In genomic region chr10:107271321-107272130, GRCm38 (mm10) we compare ENCODE assay signal across 9 mouse cellular contexts. TPM values are rescaled to one million over a fixed set of nuclear protein-coding genes. Genes with fewer than 3 reads are reported as not detected.
DNase-seq lines count a peak whose midpoint lies in the region; ATAC-seq lines count a peak whose summit lies in the region.
"Had no signal": no experiment of that assay in that cellular context is flagged by ENCODE, and none has a peak within 500 bp of the region (broad histone marks: within the 10 kb centered on the region; RNA-seq: fewer than 3 reads in every experiment).

Gene Lin7a (plus strand): TSS chr10:107271686.

- DNase-seq in neural tube, embryonic 11.5 days (ENCODE audit: low spot score), result peak; percentile 59
- no peak for DNase-seq in neural tube, embryonic 10.5 days (ENCODE audit: extremely low spot score, low spot score)
- DNase-seq in embryonic facial prominence, embryonic 10.5 days (ENCODE audit: low spot score), result peak; percentile 67
- no peak for DNase-seq in hindbrain, embryonic 11.5 days (ENCODE audit: low spot score)
- peak in 1 of 2 experiments; percentile 18 for DNase-seq in left cerebral cortex, adult 8-10 months (ENCODE audit: low spot score in 2 of 2)
- peak; percentile 2 for DNase-seq in urinary bladder, postnatal 14 days (ENCODE audit: low spot score)
- no peak for DNase-seq in c-Kit-positive CD71-positive TER-119-positive erythroid progenitor cells, embryonic 14.5 days (ENCODE audit: low spot score)

- H3K27ac ChIP-seq in neural tube, embryonic 11.5 days (ENCODE audit: low read depth, low read length), result peak within 1 kb of the TSS; percentile 69
- peak within 1 kb of the TSS; percentile 76 for H3K27ac ChIP-seq in embryonic facial prominence, embryonic 10.5 days (replicated peaks)
- H3K27ac ChIP-seq in hindbrain, embryonic 11.5 days (ENCODE audit: low read depth, low read length), result peak within 1 kb of the TSS; percentile 72
- H3K27ac ChIP-seq in midbrain, embryonic 15.5 days, result peak within 1 kb of the TSS; percentile 90

- H3K4me1 ChIP-seq in neural tube, embryonic 11.5 days (ENCODE audit: control insufficient read depth, insufficient read depth, low read length), result no peaks in the 10 kb centered on the region
- H3K4me1 ChIP-seq in embryonic facial prominence, embryonic 10.5 days, result peaks cover 13% of the 10 kb centered on the region; the same call in 1 of the 2 replicates
- H3K4me1 ChIP-seq in hindbrain, embryonic 11.5 days (replicated peaks; ENCODE audit: control insufficient read depth, insufficient read depth, low read length), result no peaks in the 10 kb centered on the region
- H3K4me1 ChIP-seq in midbrain, embryonic 15.5 days, result peaks cover 14% of the 10 kb centered on the region

- no peaks in the 10 kb centered on the region for H3K9me3 ChIP-seq in neural tube, embryonic 11.5 days (ENCODE audit: control insufficient read depth, low read length)
- H3K9me3 ChIP-seq in embryonic facial prominence, embryonic 10.5 days, result no peaks in the 10 kb centered on the region
- no peaks in the 10 kb centered on the region for H3K9me3 ChIP-seq in hindbrain, embryonic 11.5 days (ENCODE audit: control insufficient read depth, low read length)
- no peaks in the 10 kb centered on the region for H3K9me3 ChIP-seq in midbrain, embryonic 15.5 days

- ATAC-seq in neural tube, embryonic 11.5 days (ENCODE audit: insufficient read depth, low FRiP score, low TSS enrichment), result peak; percentile 76
- peak; percentile 81 for ATAC-seq in hindbrain, embryonic 11.5 days (ENCODE audit: low FRiP score)
- ATAC-seq in midbrain, embryonic 15.5 days (replicated peaks), result peak; percentile 85

- H3K4me3 ChIP-seq in neural tube, embryonic 11.5 days (ENCODE audit: low read depth, low read length), result peak within 1 kb of the TSS; percentile 61
- peak within 1 kb of the TSS; percentile 79 for H3K4me3 ChIP-seq in embryonic facial prominence, embryonic 10.5 days
- peak within 1 kb of the TSS; percentile 73 for H3K4me3 ChIP-seq in hindbrain, embryonic 11.5 days (ENCODE audit: low read depth, low read length)
- peak within 1 kb of the TSS; percentile 88 for H3K4me3 ChIP-seq in midbrain, embryonic 15.5 days

- 2% methylated on average over 37 of the region's 38 CpGs for WGBS in neural tube, embryonic 11.5 days
- WGBS in embryonic facial prominence, embryonic 10.5 days, result 2% methylated on average over 38 of the region's 38 CpGs
- WGBS in hindbrain, embryonic 11.5 days, result 2% methylated on average over 36 of the region's 38 CpGs
- 1% methylated on average over 34 of the region's 38 CpGs for WGBS in midbrain, embryonic 15.5 days

- peak within 1 kb of the TSS; percentile 69 for H3K4me2 ChIP-seq in neural tube, embryonic 11.5 days (ENCODE audit: low read depth)
- peak within 1 kb of the TSS; percentile 92 for H3K4me2 ChIP-seq in hindbrain, embryonic 11.5 days (replicated peaks; ENCODE audit: low read depth, low read length)
- peak within 1 kb of the TSS; percentile 81 for H3K4me2 ChIP-seq in midbrain, embryonic 15.5 days

- peak within 1 kb of the TSS; percentile 64 for H3K9ac ChIP-seq in neural tube, embryonic 11.5 days (ENCODE audit: low read length)
- peak within 1 kb of the TSS; percentile 85 for H3K9ac ChIP-seq in hindbrain, embryonic 11.5 days (ENCODE audit: low read depth, low read length)
- peak within 1 kb of the TSS; percentile 86 for H3K9ac ChIP-seq in midbrain, embryonic 15.5 days

- H3K27me3 ChIP-seq in neural tube, embryonic 11.5 days (ENCODE audit: control insufficient read depth, insufficient read depth, low read length), result 0 out of 2 replicates have a peak, but pooled peaks cover 2% of the 10 kb centered on the region
- peaks cover 51% of the 10 kb centered on the region for H3K27me3 ChIP-seq in embryonic facial prominence, embryonic 10.5 days (replicated peaks; ENCODE audit: low read depth, poor library complexity, severe bottlenecking)
- H3K27me3 ChIP-seq in hindbrain, embryonic 11.5 days (ENCODE audit: control insufficient read depth, insufficient read depth, low read length), result peaks cover 4% of the 10 kb centered on the region; the same call in 1 of the 2 replicates
- no peaks in the 10 kb centered on the region for H3K27me3 ChIP-seq in midbrain, embryonic 15.5 days (replicated peaks)

- no peaks in the 10 kb centered on the region for H3K36me3 ChIP-seq in neural tube, embryonic 11.5 days (ENCODE audit: control insufficient read depth, insufficient read depth, low read length)
- no peaks in the 10 kb centered on the region for H3K36me3 ChIP-seq in embryonic facial prominence, embryonic 10.5 days (replicated peaks)
- no peaks in the 10 kb centered on the region for H3K36me3 ChIP-seq in hindbrain, embryonic 11.5 days (ENCODE audit: control insufficient read depth, insufficient read depth, low read length)
- H3K36me3 ChIP-seq in midbrain, embryonic 15.5 days (replicated peaks), result no peaks in the 10 kb centered on the region

RNA-seq across cellular contexts. Expression of gene Lin7a, which starts in this region (rescaled TPM):
- 24.0 and 26.1 TPM in 2 replicates for polyA plus RNA-seq in neural tube, embryonic 11.5 days (2014; fragmentation: Nextera tagmentation; extraction: Ambion mirVana)
- polyA plus RNA-seq in embryonic facial prominence, embryonic 10.5 days (2016; fragmentation: Nextera tagmentation; extraction: Ambion mirVana), result 1.4 and 2.0 TPM in 2 replicates
- 22.7 and 25.9 TPM in 2 replicates for polyA plus RNA-seq in hindbrain, embryonic 11.5 days (2014; fragmentation: Nextera tagmentation; extraction: Ambion mirVana)
- total RNA-seq in left cerebral cortex, adult 8-10 months (2022), result 10 to 100 TPM; 44.8 to 54.6 (median 50.7) TPM
- 35.9 and 45.3 TPM in 2 replicates for polyA plus RNA-seq in midbrain, embryonic 15.5 days (2015; fragmentation: Nextera tagmentation; extraction: Ambion mirVana)
- total RNA-seq: neutrophil, adult 5-6 weeks had no signal

Comparison
In these comparisons a context has a peak if more than half of its experiments do, and no peak if none do; other contexts are left out.
1. DNase-seq: peak in neural tube, embryonic 11.5 days (single experiment), embryonic facial prominence, embryonic 10.5 days (single experiment) and urinary bladder, postnatal 14 days (single experiment); none in neural tube, embryonic 10.5 days (single experiment), hindbrain, embryonic 11.5 days (single experiment) and c-Kit-positive CD71-positive TER-119-positive erythroid progenitor cells, embryonic 14.5 days (single experiment).
2. Peak in every context shown above with its lines, with median percentiles within 50 percentile points of each other: ATAC-seq, H3K27ac ChIP-seq, H3K4me2 ChIP-seq, H3K4me3 ChIP-seq and H3K9ac ChIP-seq.